Mouse (Mus musculus) testis, adult 2 months (tissue): Measurements from ENCODE around the gene Enpp6. TPM values are rescaled to one million over a fixed set of nuclear protein-coding genes. Genes with fewer than 3 reads are reported as not detected.

Experiments
- H3K27ac ChIP-seq: fragments of 200-500 bp; 2 replicates; pipeline ENCODE4 v1.5.1; 2012; ENCODE audit warnings: low read depth, low read length; ENCODE audit not compliant: control insufficient read depth, insufficient read depth
- H3K27me3 ChIP-seq: fragments of 200-500 bp; 2 replicates; pipeline ENCODE4 v1.6.1; 2012; ENCODE audit warnings: mild to moderate bottlenecking, low read length, moderate library complexity; ENCODE audit not compliant: control insufficient read depth, insufficient read depth
- H3K36me3 ChIP-seq: fragments of 200-500 bp; 2 replicates; pipeline ENCODE4 v1.6.1; 2012; ENCODE audit warnings: mild to moderate bottlenecking, low read length; ENCODE audit not compliant: control insufficient read depth, insufficient read depth
- H3K4me1 ChIP-seq: fragments of 200-500 bp; 2 replicates; pipeline ENCODE4 v1.6.1; 2012; ENCODE audit warnings: low read length; ENCODE audit not compliant: control insufficient read depth, insufficient read depth
- H3K4me3 ChIP-seq: fragments of 200-500 bp; 2 replicates; pipeline ENCODE4 v1.5.1; 2012; ENCODE audit warnings: low read depth, mild to moderate bottlenecking, low read length, moderate library complexity, mixed read lengths; ENCODE audit not compliant: control insufficient read depth
- CTCF ChIP-seq: fragments of 200-500 bp; IDR thresholded peaks from 2 replicates; pipeline ENCODE4 v1.5.1; 2012; ENCODE audit warnings: low read depth, mild to moderate bottlenecking, inconsistent platforms, low read length, moderate library complexity; ENCODE audit not compliant: control insufficient read depth, insufficient read depth, insufficient replicate concordance
- POLR2A ChIP-seq: fragments of 200-500 bp; IDR thresholded peaks from 2 replicates; pipeline ENCODE4 v1.6.1; 2012; ENCODE audit warnings: low read depth, mild to moderate bottlenecking, inconsistent platforms, low read length, moderate library complexity; ENCODE audit not compliant: control insufficient read depth
- polyA plus RNA-seq: library from polyadenylated mRNA; depleted of rRNA; stranded (reverse); fragments of >200 nt; gene quantifications from 2 replicates; pipeline ENCODE4 v1.2.3, GENCODE M21; 2012

The Enpp6 gene
- polyA plus RNA-seq, 1 experiment = 31.1 TPM

- peaks cover 2% of the 10 kb centered on the region; the same call in 1 of the 2 replicates for H3K4me1 ChIP-seq
- no peaks in the 10 kb centered on the region for H3K27me3 ChIP-seq
- TF ChIP-seq POLR2A (no peak), CTCF (no peak)
- H3K4me3 ChIP-seq = no peak overlapping the region
- no peak overlapping the region for H3K27ac ChIP-seq
- no peaks in the 10 kb centered on the region for H3K36me3 ChIP-seq
Measured at GRCm38 (mm10) chr8:46977376-46977775, 9.3 kb upstream of the Enpp6 start.

DNA sequence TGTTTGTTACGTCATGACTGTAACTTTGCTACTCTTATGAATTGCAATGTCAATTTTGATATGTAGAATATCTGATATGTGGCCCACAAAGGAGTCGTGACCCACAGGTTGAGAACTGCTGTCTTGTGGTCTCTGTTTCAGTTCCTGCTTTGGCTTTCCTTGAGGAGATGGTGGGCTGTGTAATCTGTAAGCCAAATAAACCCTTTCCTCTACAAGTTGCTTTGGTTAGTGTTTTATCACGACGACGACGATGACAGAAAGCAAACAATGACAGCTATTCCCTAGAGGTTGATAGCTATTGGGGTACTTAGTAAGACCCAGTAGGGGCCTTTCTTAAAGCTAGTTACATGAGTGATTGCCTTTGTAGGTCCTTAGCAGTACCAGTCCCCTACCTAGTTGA is 4.5 kb upstream of the Enpp6 start:
- no peak overlapping the region for H3K27ac ChIP-seq
- no peak for TF ChIP-seq POLR2A
- TF ChIP-seq CTCF = no peak
- no peaks in the 10 kb centered on the region for H3K27me3 ChIP-seq
- H3K36me3 ChIP-seq = no peaks in the 10 kb centered on the region
- H3K4me1 ChIP-seq = peaks cover 3% of the 10 kb centered on the region; the same call in 1 of the 2 replicates
- H3K4me3 ChIP-seq = no peak overlapping the region

DNA sequence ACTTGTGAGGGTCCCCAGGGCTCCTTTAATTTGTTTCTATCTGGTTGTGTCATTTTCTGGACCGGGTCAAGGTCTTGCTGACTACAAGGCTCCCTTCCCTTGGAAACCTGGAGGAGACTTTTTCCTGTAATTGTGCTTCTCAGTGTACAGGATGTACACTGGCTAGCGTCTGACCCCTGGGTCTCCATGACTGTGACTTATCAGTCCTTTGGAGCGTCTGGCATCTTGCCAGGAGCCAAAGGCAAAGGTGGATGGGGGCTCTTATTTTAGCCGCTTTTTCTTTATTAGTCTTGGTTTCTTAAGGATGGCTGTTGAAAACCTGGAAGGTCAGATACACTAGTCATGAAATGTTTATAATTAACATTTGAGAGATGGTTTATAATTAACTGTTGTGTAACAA is 3.9 kb upstream of the Enpp6 start:
- Histone ChIP-seq H3K4me1 (peaks cover 3% of the 10 kb centered on the region; the same call in 1 of the 2 replicates), H3K27ac (no peak overlapping the region), H3K4me3 (no peak overlapping the region), H3K36me3 (no peaks in the 10 kb centered on the region), H3K27me3 (no peaks in the 10 kb centered on the region)
- TF ChIP-seq CTCF (no peak), POLR2A (no peak)

- H3K4me3 ChIP-seq = no peak overlapping the region; the same call in 1 of the 2 replicates
- peaks cover 3% of the 10 kb centered on the region; the same call in 1 of the 2 replicates for H3K4me1 ChIP-seq
- H3K36me3 ChIP-seq = no peaks in the 10 kb centered on the region
- TF ChIP-seq CTCF (no peak), POLR2A (no peak)
- H3K27ac ChIP-seq = no peak overlapping the region
- no peaks in the 10 kb centered on the region for H3K27me3 ChIP-seq
Measured at GRCm38 (mm10) chr8:46984647-46985046, 2.0 kb upstream of the Enpp6 start.

GRCm38 (mm10) chr8:46988366-46988765 is 1.7 kb downstream of the Enpp6 start:
- Histone ChIP-seq H3K4me1 (peaks cover 9% of the 10 kb centered on the region), H3K27me3 (no peaks in the 10 kb centered on the region), H3K36me3 (no peaks in the 10 kb centered on the region), H3K4me3 (no peak overlapping the region), H3K27ac (no peak overlapping the region)
- no peak for TF ChIP-seq CTCF
- TF ChIP-seq POLR2A = no peak

DNA sequence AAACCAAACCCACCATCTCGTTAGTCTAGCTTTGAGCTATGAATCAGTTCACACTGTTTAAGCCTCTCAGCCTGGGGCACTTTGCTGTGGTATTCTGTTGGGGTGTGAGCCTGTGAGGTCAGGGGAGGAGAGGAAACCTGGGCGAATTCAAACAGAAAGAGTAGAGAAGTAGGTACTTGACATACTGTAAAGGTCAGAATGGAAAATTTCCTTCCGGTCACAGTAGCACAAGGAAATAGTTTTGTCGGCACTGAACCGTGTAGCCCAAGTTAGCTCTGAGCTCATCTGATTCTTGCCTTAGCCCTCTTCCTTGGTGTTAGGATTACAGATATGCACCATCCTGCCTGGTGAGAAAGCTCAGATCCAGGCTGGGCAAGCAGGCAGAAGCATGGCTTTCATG is 4.4 kb downstream of the Enpp6 start:
- H3K4me1 ChIP-seq = peaks cover 7% of the 10 kb centered on the region
- no peak overlapping the region for H3K27ac ChIP-seq
- H3K36me3 ChIP-seq = no peaks in the 10 kb centered on the region
- no peak for TF ChIP-seq POLR2A
- no peak for TF ChIP-seq CTCF
- no peaks in the 10 kb centered on the region for H3K27me3 ChIP-seq
- H3K4me3 ChIP-seq = no peak overlapping the region

- peak overlapping the region; percentile 31; the same call in 1 of the 2 replicates for H3K4me3 ChIP-seq
- no peaks in the 10 kb centered on the region for H3K36me3 ChIP-seq
- no peaks in the 10 kb centered on the region for H3K27me3 ChIP-seq
- H3K27ac ChIP-seq = no peak overlapping the region
- no peak for TF ChIP-seq CTCF
- H3K4me1 ChIP-seq = peaks cover 6% of the 10 kb centered on the region
Measured at GRCm38 (mm10) chr8:46992579-46992978, 5.9 kb downstream of the Enpp6 start.
